Mouse (Mus musculus) erythroblast, embryonic 14.5 days (primary cell): ENCODE results near the gene Fam160a1. TPM values are rescaled to one million over a fixed set of nuclear protein-coding genes. Genes with fewer than 3 reads are reported as not detected.

Experiments
- H3K27me3 ChIP-seq: 2 replicates; pipeline ENCODE4 v1.6.1; 2012; ENCODE audit warnings: inconsistent platforms; ENCODE audit not compliant: control insufficient read depth
- H3K36me3 ChIP-seq: 2 replicates; pipeline ENCODE4 v1.6.1; 2012; ENCODE audit warnings: mild to moderate bottlenecking, inconsistent platforms; ENCODE audit not compliant: control insufficient read depth
- H3K4me1 ChIP-seq: 2 replicates; pipeline ENCODE4 v1.6.1; 2012; ENCODE audit warnings: inconsistent platforms; ENCODE audit not compliant: control insufficient read depth
- H3K4me3 ChIP-seq: replicated peaks from 2 replicates; pipeline ENCODE3; 2012; ENCODE audit warnings: moderate library complexity, mild to moderate bottlenecking, inconsistent platforms
- H3K9me3 ChIP-seq: 2 replicates; pipeline ENCODE4 v1.6.1; 2012; ENCODE audit warnings: low read length, inconsistent platforms, mixed read lengths; ENCODE audit not compliant: control insufficient read depth
- GATA1 ChIP-seq: IDR thresholded peaks from 2 replicates; pipeline ENCODE4 v1.6.1; 2012; ENCODE audit warnings: low read length, inconsistent platforms, mixed read lengths
- TAL1 ChIP-seq: IDR thresholded peaks from 3 replicates; pipeline ENCODE4 v1.6.1; 2012; ENCODE audit warnings: low read length, inconsistent platforms, mixed read lengths
- polyA plus RNA-seq: library from polyadenylated mRNA; stranded (reverse); fragments of >175 nt; gene quantifications from 2 replicates; pipeline ENCODE4 v1.2.3, GENCODE M21; 2012

Fam160a1 gene
- polyA plus RNA-seq, 1 experiment: 0.07 TPM

DNA sequence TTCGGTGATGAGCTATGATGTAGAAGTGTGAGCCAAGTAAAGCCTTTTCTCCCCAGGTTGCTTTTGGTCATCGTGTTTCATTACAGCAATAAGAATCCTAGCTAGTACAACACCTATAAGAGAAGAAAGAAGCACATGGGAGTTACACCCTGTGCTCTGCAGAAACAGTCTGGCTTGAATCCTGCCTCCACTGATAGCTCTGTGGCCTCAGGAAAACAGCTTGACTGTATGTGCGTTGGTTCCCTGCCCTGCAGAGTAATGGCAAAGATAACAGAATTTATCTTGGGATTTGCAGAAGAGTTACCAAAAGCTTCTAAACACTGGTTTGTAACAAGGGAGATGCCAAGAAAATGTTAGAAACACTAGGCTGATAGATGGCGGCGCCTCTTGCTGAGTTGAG is 5.1 kb downstream of the Fam160a1 start:
- Histone ChIP-seq H3K4me1 (no peaks in the 10 kb centered on the region), H3K4me3 (no peak overlapping the region), H3K27me3 (no peaks in the 10 kb centered on the region), H3K9me3 (no peaks in the 10 kb centered on the region), H3K36me3 (no peaks in the 10 kb centered on the region)
- TF ChIP-seq GATA1 (no peak), TAL1 (no peak)

DNA sequence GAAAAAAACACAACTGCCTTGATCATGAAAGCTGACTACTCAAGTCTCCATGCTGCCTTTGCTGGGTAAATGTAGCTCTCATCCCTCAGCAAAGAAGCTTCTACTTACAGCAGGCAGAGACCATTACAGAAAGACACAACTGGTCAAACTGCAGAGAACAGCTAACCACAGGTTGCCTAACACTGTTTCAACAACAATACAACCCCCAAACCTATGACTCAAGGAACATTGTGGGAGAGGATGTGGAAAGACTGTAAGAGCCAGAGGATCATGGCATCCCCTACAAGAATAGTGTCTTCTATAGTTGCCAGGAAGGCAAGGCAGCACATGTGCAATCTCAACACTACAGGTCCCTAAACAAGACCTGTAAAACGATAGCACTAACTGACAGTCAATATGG is 23.9 kb downstream of the Fam160a1 start:
- Histone ChIP-seq H3K9me3 (no peaks in the 10 kb centered on the region), H3K27me3 (no peaks in the 10 kb centered on the region), H3K4me3 (no peak overlapping the region), H3K36me3 (no peaks in the 10 kb centered on the region), H3K4me1 (no peaks in the 10 kb centered on the region)
- TF ChIP-seq GATA1: no peak
- no peak for TF ChIP-seq TAL1

DNA sequence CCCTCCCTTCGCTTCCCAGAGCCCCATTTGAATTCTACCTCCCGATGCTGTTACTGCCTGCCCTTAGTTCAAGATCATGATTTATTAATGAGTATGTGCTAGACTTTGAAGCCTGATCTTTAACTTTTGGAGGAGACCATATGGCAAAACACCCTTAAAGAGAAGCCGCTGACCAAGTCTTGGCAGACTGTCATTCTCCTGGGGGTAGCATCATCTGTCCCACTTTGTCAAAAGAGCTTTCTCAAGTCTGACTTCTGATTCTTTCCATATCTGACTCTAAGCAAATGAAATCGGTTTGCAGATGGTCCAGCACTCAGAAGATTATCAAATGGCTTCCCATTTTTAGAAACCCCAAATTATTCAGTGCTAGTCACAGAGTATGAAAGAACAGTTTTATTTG is 27.3 kb downstream of the Fam160a1 start:
- no peak for TF ChIP-seq TAL1
- Histone ChIP-seq H3K9me3 (no peaks in the 10 kb centered on the region), H3K4me1 (no peaks in the 10 kb centered on the region), H3K27me3 (no peaks in the 10 kb centered on the region; the same call in 1 of the 2 replicates), H3K36me3 (no peaks in the 10 kb centered on the region), H3K4me3 (no peak overlapping the region)

DNA sequence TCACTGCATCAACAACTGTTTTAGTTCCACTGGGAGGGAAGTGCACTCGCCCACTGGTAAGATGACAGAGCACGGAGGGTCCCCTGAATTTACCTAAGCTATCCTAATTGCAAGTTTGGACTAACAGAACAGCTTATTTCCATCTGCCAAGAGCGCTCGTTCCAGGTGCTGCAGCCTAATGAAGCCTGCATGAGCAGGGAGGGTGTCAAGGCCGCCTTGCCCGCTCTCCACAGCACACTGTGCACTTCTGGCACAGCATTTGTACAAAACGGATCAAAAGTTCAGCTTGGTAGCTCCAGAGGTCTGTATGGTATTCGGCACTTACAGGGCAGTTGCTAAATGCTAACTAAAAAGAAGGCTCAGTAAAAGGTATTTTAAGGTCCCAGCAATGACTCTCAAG is 30.6 kb downstream of the Fam160a1 start:
- Histone ChIP-seq H3K9me3 (no peaks in the 10 kb centered on the region), H3K4me1 (no peaks in the 10 kb centered on the region), H3K36me3 (no peaks in the 10 kb centered on the region), H3K4me3 (no peak overlapping the region), H3K27me3 (no peaks in the 10 kb centered on the region; the same call in 1 of the 2 replicates)
- no peak for TF ChIP-seq TAL1
- no peak for TF ChIP-seq GATA1

DNA sequence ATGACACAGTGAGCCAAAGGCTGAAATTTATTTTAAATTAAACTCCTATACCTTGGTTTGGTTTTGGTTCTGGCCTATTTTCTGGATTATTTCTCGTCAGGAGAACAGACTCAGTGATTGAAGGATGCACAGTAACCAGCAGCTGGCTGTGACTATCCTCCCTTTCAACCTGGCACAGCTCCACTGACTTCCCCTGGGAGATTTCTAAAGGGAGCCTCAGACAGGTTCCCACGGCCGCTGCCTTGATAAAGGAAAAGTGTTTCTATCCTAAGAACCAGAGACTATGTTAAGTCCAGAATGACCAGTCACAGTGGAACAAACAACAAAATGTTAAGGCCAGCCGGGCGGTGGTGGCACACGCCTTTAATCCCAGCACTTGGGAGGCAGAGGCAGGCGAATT is 36.2 kb downstream of the Fam160a1 start:
- no peak for TF ChIP-seq GATA1
- H3K4me3 ChIP-seq: no peak overlapping the region
- H3K36me3 ChIP-seq: no peaks in the 10 kb centered on the region
- H3K27me3 ChIP-seq: no peaks in the 10 kb centered on the region
- H3K4me1 ChIP-seq: no peaks in the 10 kb centered on the region
- H3K9me3 ChIP-seq: no peaks in the 10 kb centered on the region

DNA sequence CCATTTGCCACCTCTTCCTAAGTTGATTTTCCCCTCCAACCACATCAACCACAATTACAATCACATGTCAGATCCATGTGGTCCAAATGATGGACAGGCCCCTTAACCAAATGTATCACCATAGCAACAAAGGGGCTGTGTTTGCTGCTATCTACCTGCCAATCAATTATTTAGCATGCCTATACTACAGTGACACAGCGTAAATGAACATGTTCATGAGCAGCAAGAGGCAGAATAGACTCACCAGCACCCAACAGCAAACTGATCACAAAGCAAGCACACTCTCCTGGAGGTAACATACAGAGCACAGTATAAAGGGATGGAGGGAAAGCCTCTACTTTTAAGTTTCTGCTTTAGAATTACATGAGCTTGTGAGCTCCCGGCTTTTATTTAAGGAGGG is 36.8 kb downstream of the Fam160a1 start:
- Histone ChIP-seq H3K9me3 (no peaks in the 10 kb centered on the region), H3K4me1 (no peaks in the 10 kb centered on the region), H3K36me3 (no peaks in the 10 kb centered on the region), H3K4me3 (no peak overlapping the region), H3K27me3 (no peaks in the 10 kb centered on the region)
- no peak for TF ChIP-seq TAL1
- no peak for TF ChIP-seq GATA1

DNA sequence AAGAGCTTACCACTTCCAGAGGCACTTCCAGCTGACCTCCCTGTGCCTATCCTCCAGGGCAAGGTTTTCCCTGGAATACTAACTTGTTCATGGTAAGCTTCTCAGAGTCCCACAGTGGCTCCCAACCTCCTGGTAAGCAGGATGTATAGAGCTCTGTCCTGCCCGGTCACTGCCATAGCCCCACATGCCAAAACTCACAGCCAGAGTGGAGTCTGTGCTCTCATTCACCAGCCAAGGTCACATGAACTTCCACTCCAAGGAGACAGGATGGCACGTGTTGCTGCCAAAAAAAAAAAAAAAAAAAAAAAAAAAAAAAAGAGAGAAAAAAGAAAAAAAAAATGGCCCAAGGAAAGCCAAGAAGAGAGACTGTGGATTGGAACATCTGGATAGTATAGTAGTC is 39.2 kb downstream of the Fam160a1 start:
- H3K4me1 ChIP-seq: no peaks in the 10 kb centered on the region
- no peak for TF ChIP-seq TAL1
- TF ChIP-seq GATA1: no peak
- H3K9me3 ChIP-seq: no peaks in the 10 kb centered on the region

DNA sequence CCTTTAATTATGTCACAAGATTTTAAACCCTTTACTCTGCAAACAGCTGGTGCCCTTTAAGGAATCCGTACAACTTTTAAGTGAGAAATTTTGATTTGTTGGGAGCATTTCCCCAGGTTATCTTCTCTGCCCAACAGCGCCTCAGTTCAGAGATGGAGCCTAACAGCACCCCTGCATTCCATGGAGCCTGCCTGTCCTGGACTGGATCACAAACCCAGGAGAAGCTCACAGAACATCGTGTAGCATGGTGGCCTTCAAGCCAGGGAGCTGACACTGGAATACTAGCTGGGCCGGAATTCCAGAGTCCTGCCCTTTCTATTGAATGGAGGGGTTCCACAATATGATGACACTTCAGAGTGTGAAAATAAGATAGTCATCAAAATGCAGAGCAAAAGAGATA is 39.7 kb downstream of the Fam160a1 start:
- no peak overlapping the region for H3K4me3 ChIP-seq
- no peaks in the 10 kb centered on the region; the same call in 1 of the 2 replicates for H3K27me3 ChIP-seq
- TF ChIP-seq TAL1: no peak
- no peaks in the 10 kb centered on the region for H3K4me1 ChIP-seq
- no peaks in the 10 kb centered on the region for H3K36me3 ChIP-seq
- H3K9me3 ChIP-seq: no peaks in the 10 kb centered on the region

More for the DNA sequence above, 39.2 kb downstream of the Fam160a1 start:
- H3K4me3 ChIP-seq: no peak overlapping the region
- H3K27me3 ChIP-seq: no peaks in the 10 kb centered on the region; the same call in 1 of the 2 replicates
- H3K36me3 ChIP-seq: no peaks in the 10 kb centered on the region

DNA sequence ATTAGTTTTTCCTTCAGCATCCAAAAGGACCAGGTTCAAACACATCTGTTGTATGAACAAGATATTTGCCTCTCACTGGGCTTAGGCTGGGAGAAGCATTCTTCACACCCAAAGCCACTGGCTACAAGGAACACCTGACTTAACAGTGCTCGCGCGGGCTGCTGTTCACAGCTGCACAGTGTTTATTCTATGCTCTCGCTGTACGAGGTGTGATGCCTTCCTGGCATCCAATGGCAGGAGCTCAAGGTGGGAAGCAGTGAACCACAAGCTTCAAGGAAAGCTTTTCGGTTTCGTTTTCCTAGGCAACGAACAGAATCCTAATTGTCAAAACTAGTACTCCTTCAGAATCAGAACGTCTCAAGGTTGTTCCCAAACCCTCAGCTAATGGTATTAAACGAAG is 40.4 kb downstream of the Fam160a1 start:
- TF ChIP-seq TAL1: no peak
- TF ChIP-seq GATA1: no peak
- no peaks in the 10 kb centered on the region for H3K9me3 ChIP-seq

DNA sequence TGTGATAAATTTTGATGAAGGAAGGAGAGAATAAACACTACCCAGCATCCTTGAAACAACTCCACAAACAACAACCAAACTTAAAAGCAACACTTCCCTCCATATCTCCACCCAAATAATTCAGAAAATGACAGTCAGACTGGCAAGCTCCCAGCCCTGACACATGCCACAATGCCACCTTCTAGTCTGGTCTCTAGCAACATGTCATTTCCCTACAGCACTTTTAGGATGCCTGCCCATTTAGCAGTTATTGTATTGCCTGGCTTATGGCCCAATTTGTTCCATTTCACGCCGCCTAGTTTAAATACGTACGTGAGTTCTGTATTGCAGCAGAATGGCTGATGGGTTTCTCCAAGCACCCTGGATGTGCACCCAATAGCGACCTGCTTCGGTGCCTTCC is 41.0 kb downstream of the Fam160a1 start:
- Histone ChIP-seq H3K36me3 (no peaks in the 10 kb centered on the region), H3K4me3 (no peak overlapping the region), H3K9me3 (no peaks in the 10 kb centered on the region), H3K27me3 (no peaks in the 10 kb centered on the region; the same call in 1 of the 2 replicates), H3K4me1 (no peaks in the 10 kb centered on the region)
- TF ChIP-seq TAL1 (no peak), GATA1 (no peak)

More for the DNA sequence above, 40.4 kb downstream of the Fam160a1 start:
- no peaks in the 10 kb centered on the region for H3K36me3 ChIP-seq
- H3K4me1 ChIP-seq: no peaks in the 10 kb centered on the region
- H3K27me3 ChIP-seq: no peaks in the 10 kb centered on the region; the same call in 1 of the 2 replicates
- no peak overlapping the region for H3K4me3 ChIP-seq
